Mouse (Mus musculus) layer of hippocampus, postnatal 25 days (tissue): Measurements from ENCODE around the gene Cd151. TPM values are rescaled to one million over a fixed set of nuclear protein-coding genes. Genes with fewer than 3 reads are reported as not detected.
A peak's percentile ranks its signal among the peaks of the same experiment; 100 is the strongest.

ENCODE experiments used
- DNase-seq, 2 experiments: peaks; one replicate each; pipeline ENCODE4 v3.0.0; 2022; ENCODE audit warnings: mixed read lengths in 2 of 2, low spot score in 1 of 2; ENCODE audit errors: extremely low spot score in 1 of 2
- total RNA-seq, 2 experiments: library from RNA; stranded (reverse); gene quantifications; 2 replicates each; pipeline ENCODE4 v1.2.3; 2021

Cd151 gene
- total RNA-seq: 10 to 100 TPM; 25.7 TPM

GRCm38 (mm10) chr7:141467230-141468030 lies at the start of gene Cd151:
Gene Cd151, plus strand, starts transcription at chr7:141467392.
- DNase-seq: peak; percentile 49 to 54

GRCm38 (mm10) chr7:141417731-141418681 lies 49.2 kb upstream of the Cd151 start:
- no peak for DNase-seq

GRCm38 (mm10) chr7:141418970-141419369 lies 48.2 kb upstream of the Cd151 start:
- peak in 1 of 2 experiments; percentile 67 for DNase-seq

- no peak for DNase-seq
These were observed 47.0 kb upstream of the Cd151 start for GRCm38 (mm10) chr7:141420030-141420702.

- no peak for DNase-seq
These were observed 43.4 kb upstream of the Cd151 start for GRCm38 (mm10) chr7:141423811-141424210.

- no peak for DNase-seq
These were observed 40.1 kb upstream of the Cd151 start for GRCm38 (mm10) chr7:141426948-141427730.

- peak in 1 of 2 experiments; percentile 4 for DNase-seq
These were observed 38.5 kb upstream of the Cd151 start for GRCm38 (mm10) chr7:141428701-141429100.

GRCm38 (mm10) chr7:141429310-141429709 lies 37.9 kb upstream of the Cd151 start, which contains the start of gene Cend1:
Gene Cend1, minus strand, starts transcription at chr7:141429491.
- peak; percentile 73 to 80 for DNase-seq

GRCm38 (mm10) chr7:141429840-141430584 lies 37.2 kb upstream of the Cd151 start:
- DNase-seq: peak in 1 of 2 experiments; percentile 5

- no peak for DNase-seq
These were observed 36.5 kb upstream of the Cd151 start for GRCm38 (mm10) chr7:141430585-141431240.

- peak in 1 of 2 experiments; percentile 2 for DNase-seq
These were observed 35.6 kb upstream of the Cd151 start for GRCm38 (mm10) chr7:141431434-141432185.

- DNase-seq: peak in 1 of 2 experiments; percentile 4
These were observed 35.0 kb upstream of the Cd151 start for GRCm38 (mm10) chr7:141432186-141432611.

- DNase-seq: peak in 1 of 2 experiments; percentile 20
These were observed 34.3 kb upstream of the Cd151 start for GRCm38 (mm10) chr7:141432741-141433516.

GRCm38 (mm10) chr7:141433517-141434400 lies 33.4 kb upstream of the Cd151 start:
- DNase-seq: peak in 1 of 2 experiments; percentile 20

- peak in 1 of 2 experiments; percentile 44 for DNase-seq
These were observed 32.7 kb upstream of the Cd151 start for GRCm38 (mm10) chr7:141434464-141434863.
